Mouse (Mus musculus) limb, embryonic 14.5 days (tissue): ENCODE data around the gene Glg1. TPM values are rescaled to one million over a fixed set of nuclear protein-coding genes. Genes with fewer than 3 reads are reported as not detected.

ENCODE experiments used
- ATAC-seq: fragments of 200-750 bp; cut with Nextera tagmentation; 2 replicates; pipeline ENCODE4 v1.8.0; 2017; ENCODE audit warnings: low read depth, moderate number of reproducible peaks, moderate TSS enrichment; ENCODE audit not compliant: low FRiP score
- DNase-seq: peaks from one replicate; pipeline ENCODE4 v3.0.0-alpha.2; 2015; ENCODE audit warnings: low spot score
- H3K27ac ChIP-seq: fragments of 300-500 bp; sonication (generic); replicated peaks from 2 replicates; pipeline ENCODE4 v1.5.1; 2014; ENCODE audit warnings: low read depth, mild to moderate bottlenecking, low read length, moderate library complexity, mixed read lengths
- H3K27me3 ChIP-seq: fragments of 300-500 bp; sonication (generic); 2 replicates; pipeline ENCODE4 v1.6.1; 2014; ENCODE audit warnings: low read length, mixed read lengths; ENCODE audit not compliant: control insufficient read depth, insufficient read depth
- H3K36me3 ChIP-seq: fragments of 300-500 bp; sonication (generic); 2 replicates; pipeline ENCODE4 v1.6.1; 2014; ENCODE audit warnings: mild to moderate bottlenecking, low read length, moderate library complexity, mixed read lengths; ENCODE audit not compliant: control insufficient read depth, insufficient read depth
- H3K4me1 ChIP-seq: fragments of 300-500 bp; sonication (generic); 2 replicates; pipeline ENCODE4 v1.6.1; 2014; ENCODE audit warnings: antibody characterized with exemption, low read length, mixed read lengths; ENCODE audit not compliant: control insufficient read depth, insufficient read depth
- H3K4me2 ChIP-seq: fragments of 300-500 bp; sonication (generic); replicated peaks from 2 replicates; pipeline ENCODE4 v1.6.1; 2014; ENCODE audit warnings: low read depth, mild to moderate bottlenecking, low read length, moderate library complexity; ENCODE audit not compliant: severe bottlenecking
- H3K4me3 ChIP-seq: fragments of 300-500 bp; sonication (generic); replicated peaks from 2 replicates; pipeline ENCODE4 v1.5.1; 2014; ENCODE audit warnings: low read length
- H3K9ac ChIP-seq: fragments of 300-500 bp; sonication (generic); 2 replicates; pipeline ENCODE4 v1.6.1; 2014; ENCODE audit warnings: mild to moderate bottlenecking, low read depth, low read length, moderate library complexity; ENCODE audit not compliant: severe bottlenecking
- H3K9me3 ChIP-seq: fragments of 300-500 bp; sonication (generic); 2 replicates; pipeline ENCODE4 v1.6.1; 2016; ENCODE audit warnings: low read length; ENCODE audit not compliant: control insufficient read depth
- POLR2A ChIP-seq: fragments of 200-500 bp; IDR thresholded peaks from 2 replicates; pipeline ENCODE4 v1.8.0; 2012; ENCODE audit warnings: inconsistent platforms, mild to moderate bottlenecking, moderate library complexity, borderline replicate concordance; ENCODE audit not compliant: insufficient read depth, insufficient read length; ENCODE audit errors: extremely low read depth
- WGBS: fragments of 180-500 bp; shearing (Covaris S2); extraction: QIAGEN DNeasy Blood & Tissue Kit; methylation state at CpG from one replicate; pipeline ENCODE4 v1.1.7; 2014; 5-methylcytosine and 5-hydroxymethylcytosine counted together
- polyA plus RNA-seq, 2 experiments: library from polyadenylated mRNA; depleted of rRNA in 1 of 2; stranded (reverse) in 1 of 2; unstranded in 1 of 2; fragments of >200 nt; fragmentation: Nextera tagmentation in 1 of 2; extraction: Ambion mirVana in 1 of 2; gene quantifications; 2 replicates each; pipeline versions ENCODE4 v1.2.1 to v1.2.3; 2012 to 2014

The Glg1 gene
- polyA plus RNA-seq, 2 experiments: 59.9 to 106 TPM

DNA sequence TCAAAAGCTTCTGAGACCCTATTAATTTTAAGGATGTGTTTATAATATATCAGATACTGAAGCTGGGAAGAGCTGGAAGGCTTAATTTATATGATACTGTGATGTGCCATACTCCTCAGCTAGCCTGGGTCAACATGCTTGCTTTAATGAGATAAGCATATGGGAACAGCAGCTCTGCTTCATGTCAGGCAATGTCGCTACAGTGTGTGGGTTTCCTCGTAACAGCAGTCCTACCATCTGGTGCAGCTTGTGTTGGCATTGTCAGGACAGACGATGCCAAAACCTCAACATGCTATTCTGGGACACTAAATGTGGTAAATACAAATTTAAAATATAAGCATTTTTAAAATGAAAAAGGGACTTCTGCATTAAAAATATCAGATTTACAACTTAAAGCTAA is 40.9 kb downstream of the Glg1 start:
- no peak for DNase-seq
- no peaks in the 10 kb centered on the region for H3K4me1 ChIP-seq
- no peak overlapping the region for H3K4me2 ChIP-seq
- H3K27ac ChIP-seq: no peak overlapping the region
- ATAC-seq: no peak
- H3K9ac ChIP-seq: no peak overlapping the region
- no peak for TF ChIP-seq POLR2A
- 70% methylated on average over 3 of the region's 3 CpGs for WGBS
- no peak overlapping the region for H3K4me3 ChIP-seq
- H3K36me3 ChIP-seq: no peaks in the 10 kb centered on the region
- H3K27me3 ChIP-seq: no peaks in the 10 kb centered on the region
- H3K9me3 ChIP-seq: no peaks in the 10 kb centered on the region

DNA sequence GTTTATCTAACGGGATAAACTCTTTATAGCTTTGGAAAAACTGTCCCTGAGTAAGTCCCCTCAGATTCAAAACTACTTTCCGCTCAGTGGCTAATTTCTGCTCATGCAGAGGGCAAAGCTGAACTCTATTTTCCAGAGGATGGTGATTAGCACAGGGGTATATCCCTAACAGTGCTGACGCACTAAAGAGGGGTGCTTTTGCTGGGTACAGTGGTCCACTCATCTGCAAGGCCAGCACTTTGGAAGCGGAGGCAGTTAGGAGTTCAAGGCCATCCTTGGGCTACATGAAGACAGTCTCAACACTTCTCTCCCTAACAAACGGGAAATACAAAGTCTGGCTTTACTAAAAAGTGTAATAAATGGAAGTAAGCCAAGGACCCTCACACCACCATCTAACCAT is 45.6 kb downstream of the Glg1 start:
- H3K9me3 ChIP-seq: no peaks in the 10 kb centered on the region
- no peak overlapping the region for H3K27ac ChIP-seq
- ATAC-seq: no peak
- no peak for TF ChIP-seq POLR2A
- H3K9ac ChIP-seq: no peak overlapping the region
- no peak for DNase-seq
- 88% methylated on average over 5 of the region's 5 CpGs for WGBS
- no peak overlapping the region for H3K4me3 ChIP-seq
- H3K27me3 ChIP-seq: no peaks in the 10 kb centered on the region
- H3K36me3 ChIP-seq: no peaks in the 10 kb centered on the region
- no peaks in the 10 kb centered on the region for H3K4me1 ChIP-seq
- H3K4me2 ChIP-seq: no peak overlapping the region

DNA sequence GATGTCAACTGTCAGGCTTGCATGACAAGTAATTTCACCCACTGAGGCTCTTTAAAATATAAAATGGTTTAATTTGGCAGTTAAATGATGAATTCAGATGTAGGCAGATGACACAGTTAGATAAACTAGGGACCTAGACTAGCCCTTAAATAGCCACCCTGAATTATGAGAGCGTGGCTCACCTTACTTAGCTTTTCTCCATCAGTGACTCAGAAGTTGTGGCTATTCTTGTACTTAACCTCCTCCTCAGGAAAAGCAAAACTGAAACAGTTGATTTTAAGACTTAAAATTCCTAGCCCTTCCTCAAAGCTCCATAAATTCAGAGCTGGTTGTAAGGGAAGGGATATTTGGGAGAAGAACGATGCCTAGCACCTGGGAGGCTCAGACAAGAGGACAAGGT is 47.8 kb downstream of the Glg1 start:
- H3K4me2 ChIP-seq: no peak overlapping the region

DNA sequence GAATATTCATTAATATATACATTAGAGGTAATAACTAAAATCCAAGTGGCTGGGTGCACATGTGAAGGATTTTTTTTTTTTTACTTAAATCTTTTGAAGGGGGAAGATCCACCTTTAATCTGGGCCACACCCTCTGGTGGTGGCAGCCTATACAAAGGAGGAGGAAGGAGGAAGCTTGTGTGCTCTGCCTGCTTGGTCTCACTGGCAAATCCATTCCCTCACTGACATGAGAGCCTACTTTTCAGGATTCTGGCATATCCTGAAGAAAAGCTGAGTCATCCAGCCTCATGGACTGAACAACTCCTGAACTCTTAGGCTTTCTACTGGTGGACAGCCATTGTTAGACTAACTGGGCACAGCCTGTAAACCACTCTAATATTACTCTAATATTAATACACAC is 49.1 kb downstream of the Glg1 start:
- H3K4me1 ChIP-seq: no peaks in the 10 kb centered on the region

More for the DNA sequence above, 47.8 kb downstream of the Glg1 start:
- Histone ChIP-seq H3K36me3 (no peaks in the 10 kb centered on the region), H3K4me1 (no peaks in the 10 kb centered on the region), H3K27me3 (no peaks in the 10 kb centered on the region), H3K27ac (no peak overlapping the region), H3K9me3 (no peaks in the 10 kb centered on the region), H3K9ac (no peak overlapping the region), H3K4me3 (no peak overlapping the region)
- no peak for DNase-seq
- TF ChIP-seq POLR2A: no peak
- 96% methylated on average over 2 of the region's 2 CpGs for WGBS
- no peak for ATAC-seq

DNA sequence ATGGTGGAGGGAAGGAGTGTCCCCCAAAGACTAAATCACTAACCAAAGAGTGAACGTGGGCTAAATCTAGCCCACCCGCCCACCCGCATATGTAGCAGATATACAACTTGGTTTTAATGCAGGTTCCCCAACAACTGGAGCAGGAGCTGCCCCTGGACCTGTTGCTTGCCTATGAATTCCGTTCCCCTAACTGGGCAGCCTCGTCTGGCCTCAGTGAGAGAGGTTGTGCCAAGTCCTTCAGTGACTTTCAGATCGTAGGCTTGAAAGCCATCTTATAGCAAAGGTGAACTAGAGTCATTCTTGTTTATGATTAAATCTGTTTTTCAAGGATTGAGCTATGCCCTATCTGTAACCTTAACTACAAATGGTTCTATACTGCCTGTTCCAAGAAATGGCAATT is 52.7 kb downstream of the Glg1 start:
- Histone ChIP-seq H3K4me3 (no peak overlapping the region), H3K4me1 (no peaks in the 10 kb centered on the region), H3K9ac (no peak overlapping the region), H3K27ac (no peak overlapping the region), H3K9me3 (no peaks in the 10 kb centered on the region), H3K36me3 (no peaks in the 10 kb centered on the region), H3K4me2 (no peak overlapping the region), H3K27me3 (no peaks in the 10 kb centered on the region)
- no peak for ATAC-seq
- WGBS: 88% methylated on average over 6 of the region's 6 CpGs
- TF ChIP-seq POLR2A: no peak
- no peak for DNase-seq

More for the DNA sequence above, 49.1 kb downstream of the Glg1 start:
- no peak for TF ChIP-seq POLR2A
- no peak overlapping the region for H3K4me3 ChIP-seq
- H3K9ac ChIP-seq: no peak overlapping the region
- no peak for DNase-seq
- H3K27ac ChIP-seq: no peak overlapping the region
- H3K36me3 ChIP-seq: no peaks in the 10 kb centered on the region
- H3K9me3 ChIP-seq: no peaks in the 10 kb centered on the region
- H3K27me3 ChIP-seq: no peaks in the 10 kb centered on the region
- no peak overlapping the region for H3K4me2 ChIP-seq
- no peak for ATAC-seq

DNA sequence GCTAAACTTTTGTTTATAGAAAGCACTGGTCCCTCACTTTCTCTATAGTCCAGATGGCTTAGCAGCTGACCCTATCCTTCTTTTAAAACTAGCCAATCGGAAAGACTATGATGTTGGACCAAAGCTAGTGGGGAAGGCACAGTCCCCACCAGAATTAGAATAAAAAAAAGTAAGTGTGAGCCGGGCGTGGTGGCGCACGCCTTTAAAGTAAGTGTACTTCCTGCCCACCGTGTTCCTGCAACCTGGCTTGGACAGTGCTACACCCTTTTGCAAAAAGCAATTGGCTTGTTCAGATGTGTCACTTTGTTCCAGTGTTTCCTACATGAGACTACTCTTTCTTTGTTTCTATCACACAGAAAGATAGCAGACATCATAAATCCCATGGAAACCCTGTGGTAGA is 54.0 kb downstream of the Glg1 start:
- no peak for DNase-seq
- no peak overlapping the region for H3K9ac ChIP-seq
- H3K9me3 ChIP-seq: no peaks in the 10 kb centered on the region
- no peak for ATAC-seq
- H3K27ac ChIP-seq: no peak overlapping the region; the same call in 1 of the 2 replicates
- 90% methylated on average over 6 of the region's 6 CpGs for WGBS
- no peak overlapping the region for H3K4me3 ChIP-seq
- H3K4me2 ChIP-seq: no peak overlapping the region
- no peaks in the 10 kb centered on the region; the same call in 1 of the 2 replicates for H3K36me3 ChIP-seq
- no peak for TF ChIP-seq POLR2A
- no peaks in the 10 kb centered on the region for H3K4me1 ChIP-seq
- no peaks in the 10 kb centered on the region for H3K27me3 ChIP-seq
